Mouse (Mus musculus) CD8-positive naive resting alpha-beta T cell, adult 2 months (primary cell): ENCODE measurements around the gene Foxp1.

Source experiments
- DNase-seq, 2 experiments: peaks; one replicate each; pipeline ENCODE4 v3.0.0; 2022; ENCODE audit warnings: low read depth in 2 of 2, low spot score in 2 of 2

The Foxp1 gene

GRCm38 (mm10) chr6:99035459-99036375 is 486.8 kb downstream of the Foxp1 start:
- no peak for DNase-seq

- DNase-seq = no peak
Observed at GRCm38 (mm10) chr6:99033062-99033461, 489.5 kb downstream of the Foxp1 start.

GRCm38 (mm10) chr6:99031321-99031903 is 491.1 kb downstream of the Foxp1 start:
- peak; percentile 17 to 19 for DNase-seq

- DNase-seq = no peak
Observed at GRCm38 (mm10) chr6:99030251-99030650, 492.3 kb downstream of the Foxp1 start.

GRCm38 (mm10) chr6:99029438-99029837 is 493.1 kb downstream of the Foxp1 start:
- DNase-seq = no peak

- DNase-seq = no peak
Observed at GRCm38 (mm10) chr6:99028989-99029305, 493.6 kb downstream of the Foxp1 start.

- DNase-seq = peak; percentile 25 to 30
Observed at GRCm38 (mm10) chr6:99028161-99028988, 494.1 kb downstream of the Foxp1 start.

- peak; percentile 16 to 20 for DNase-seq
Observed at GRCm38 (mm10) chr6:99027542-99028160, 494.9 kb downstream of the Foxp1 start.

GRCm38 (mm10) chr6:99026635-99027541 is 495.6 kb downstream of the Foxp1 start:
- DNase-seq = peak in 1 of 2 experiments; percentile 21

- peak in 1 of 2 experiments; percentile 39 for DNase-seq
Observed at GRCm38 (mm10) chr6:99026040-99026439, 496.5 kb downstream of the Foxp1 start.

GRCm38 (mm10) chr6:99024588-99024987 is 497.9 kb downstream of the Foxp1 start:
- DNase-seq = no peak

- DNase-seq = no peak
Observed at GRCm38 (mm10) chr6:99020570-99021444, 501.7 kb downstream of the Foxp1 start.

GRCm38 (mm10) chr6:99019716-99020115 is 502.8 kb downstream of the Foxp1 start:
- DNase-seq = no peak

GRCm38 (mm10) chr6:99019266-99019665 is 503.3 kb downstream of the Foxp1 start:
- DNase-seq = no peak

GRCm38 (mm10) chr6:99013866-99014502 is 508.5 kb downstream of the Foxp1 start:
- no peak for DNase-seq

GRCm38 (mm10) chr6:99013119-99013865 is 509.2 kb downstream of the Foxp1 start:
- peak; percentile 39 to 60 for DNase-seq

GRCm38 (mm10) chr6:99011895-99012584 is 510.5 kb downstream of the Foxp1 start:
- no peak for DNase-seq
